Mouse (Mus musculus): Measurements from ENCODE around the gene Agrn.

DNA sequence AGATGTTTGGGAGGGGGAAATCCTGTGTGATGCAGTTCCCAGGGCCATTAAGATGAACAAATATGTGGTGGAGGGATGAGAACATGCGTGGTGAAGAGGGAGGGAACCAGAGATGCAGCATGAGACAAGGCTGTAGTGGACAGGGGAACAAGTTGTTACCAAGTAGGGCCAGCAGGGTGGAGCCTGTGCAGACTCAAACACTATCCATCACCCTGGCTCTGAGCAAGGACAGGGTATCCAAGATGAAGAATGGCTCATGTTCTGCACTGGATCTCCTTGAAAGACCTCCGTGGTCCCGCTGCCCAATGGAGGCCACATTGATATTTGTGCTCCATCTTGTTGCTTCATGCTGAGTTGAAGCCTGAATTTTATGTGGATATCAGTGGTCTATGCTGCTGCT, 42.5 kb downstream of the Agrn start:
- TF ChIP-seq POLR2A (IDR thresholded peaks at IDR 0.05; ENCODE audit: insufficient read depth, low read depth, low read length) (no peak), CTCF (IDR thresholded peaks at IDR 0.05) (no peak)
